Mouse (Mus musculus) neural tube, embryonic 11.5 days (tissue): ENCODE data around the gene Kcnq1. TPM values are rescaled to one million over a fixed set of nuclear protein-coding genes. Genes with fewer than 3 reads are reported as not detected.

Source experiments
- ATAC-seq: fragments of 200-750 bp; cut with Nextera tagmentation; 2 replicates; pipeline ENCODE4 v1.8.0; 2017; ENCODE audit warnings: moderate number of reproducible peaks, mild to moderate bottlenecking, moderate TSS enrichment, moderate library complexity; ENCODE audit not compliant: insufficient read depth, low FRiP score, low TSS enrichment
- DNase-seq: peaks from one replicate; pipeline ENCODE4 v3.0.0-alpha.2; 2015; ENCODE audit warnings: low spot score
- H3K27ac ChIP-seq: fragments of 300-500 bp; sonication (generic); 2 replicates; pipeline ENCODE4 v1.5.1; 2014; ENCODE audit warnings: low read depth, mild to moderate bottlenecking, low read length
- H3K27me3 ChIP-seq: fragments of 300-500 bp; sonication (generic); 2 replicates; pipeline ENCODE4 v1.6.1; 2014; ENCODE audit warnings: mild to moderate bottlenecking, low read length, mixed read lengths; ENCODE audit not compliant: control insufficient read depth, insufficient read depth
- H3K36me3 ChIP-seq: fragments of 300-500 bp; sonication (generic); 2 replicates; pipeline ENCODE4 v1.6.1; 2014; ENCODE audit warnings: mild to moderate bottlenecking, low read length, moderate library complexity, mixed read lengths; ENCODE audit not compliant: control insufficient read depth, insufficient read depth
- H3K4me1 ChIP-seq: fragments of 300-500 bp; sonication (generic); 2 replicates; pipeline ENCODE4 v1.6.1; 2014; ENCODE audit warnings: low read length, mixed read lengths; ENCODE audit not compliant: control insufficient read depth, insufficient read depth
- H3K4me2 ChIP-seq: fragments of 300-500 bp; sonication (generic); 2 replicates; pipeline ENCODE4 v1.6.1; 2014; ENCODE audit warnings: low read depth, mild to moderate bottlenecking, moderate library complexity
- H3K4me3 ChIP-seq: fragments of 300-500 bp; sonication (generic); 2 replicates; pipeline ENCODE4 v1.5.1; 2014; ENCODE audit warnings: low read depth, low read length
- H3K9ac ChIP-seq: fragments of 300-500 bp; sonication (generic); 2 replicates; pipeline ENCODE4 v1.6.1; 2014; ENCODE audit warnings: mild to moderate bottlenecking, low read length
- H3K9me3 ChIP-seq: fragments of 300-500 bp; sonication (generic); 2 replicates; pipeline ENCODE4 v1.6.1; 2016; ENCODE audit warnings: low read length; ENCODE audit not compliant: control insufficient read depth
- WGBS: fragments of 180-500 bp; shearing (Covaris S2); extraction: QIAGEN DNeasy Blood & Tissue Kit; methylation state at CpG from one replicate; pipeline ENCODE4 v1.1.7; 2014; 5-methylcytosine and 5-hydroxymethylcytosine counted together
- polyA plus RNA-seq: library from polyadenylated mRNA; unstranded; fragments of >200 nt; fragmentation: Nextera tagmentation; extraction: Ambion mirVana; gene quantifications from 2 replicates; pipeline ENCODE4 v1.2.1, GENCODE M21; 2014

The Kcnq1 gene
- polyA plus RNA-seq, 1 experiment from 2014 or later: 1.7 TPM

DNA sequence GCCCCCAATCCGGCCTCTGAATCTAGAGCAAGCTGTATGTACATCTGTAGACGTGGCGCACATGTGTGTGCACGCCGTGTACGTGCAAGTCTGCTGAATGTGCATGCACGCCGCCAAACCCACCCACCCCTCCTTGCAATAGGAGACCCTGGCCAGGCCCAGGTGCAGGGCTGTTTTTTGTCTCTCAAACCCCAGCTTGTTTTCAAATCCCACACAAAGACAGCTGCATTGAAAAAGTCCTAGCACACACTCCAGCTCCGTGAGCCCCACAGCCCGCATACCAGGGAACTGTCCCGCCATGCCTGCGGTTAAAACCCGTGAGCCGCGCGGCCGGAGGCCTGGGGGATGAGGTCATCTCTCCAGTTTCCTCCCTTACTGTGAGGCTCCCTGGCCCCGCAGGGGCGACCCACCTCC, 48.3 kb downstream of the Kcnq1 start:
- Histone ChIP-seq H3K36me3 (no peaks in the 10 kb centered on the region), H3K4me3 (no peak overlapping the region), H3K9me3 (no peaks in the 10 kb centered on the region), H3K4me1 (peaks cover 10% of the 10 kb centered on the region), H3K9ac (0 out of 2 replicates have a peak overlapping the region, but pooled peaks have one; percentile 23), H3K27ac (no peak overlapping the region), H3K4me2 (no peak overlapping the region; the same call in 1 of the 2 replicates), H3K27me3 (no peaks in the 10 kb centered on the region)
- peak; percentile 55 for DNase-seq
- ATAC-seq: 0 out of 2 replicates have a peak, but pooled peaks have one; percentile 14
- 26% methylated on average over 19 of the region's 19 CpGs for WGBS

DNA sequence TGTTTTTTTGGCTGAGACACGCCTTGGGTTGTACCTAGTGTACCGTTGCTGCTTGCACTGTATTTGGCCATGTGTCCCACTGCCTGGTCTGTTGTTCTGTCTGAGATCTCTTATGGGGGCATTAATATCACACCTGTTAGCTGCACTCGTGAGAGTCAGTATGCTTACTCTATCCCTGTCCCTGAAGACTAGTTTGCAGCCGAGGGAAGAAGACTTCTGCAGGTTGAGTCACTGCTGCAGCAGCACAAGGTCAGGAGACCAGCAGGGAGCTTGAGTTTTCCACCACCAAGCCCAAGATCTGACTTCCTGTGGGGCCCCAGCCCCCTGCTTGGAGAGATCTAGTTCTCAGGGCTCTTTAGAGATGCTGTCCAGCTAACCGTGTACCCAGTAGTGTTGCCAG, 49.1 kb downstream of the Kcnq1 start:
- DNase-seq (no peak), ATAC-seq (no peak)
- Histone ChIP-seq H3K4me1 (peaks cover 13% of the 10 kb centered on the region), H3K27me3 (no peaks in the 10 kb centered on the region), H3K4me3 (no peak overlapping the region), H3K9me3 (no peaks in the 10 kb centered on the region), H3K36me3 (no peaks in the 10 kb centered on the region), H3K9ac (no peak overlapping the region), H3K4me2 (no peak overlapping the region), H3K27ac (no peak overlapping the region)
- 59% methylated on average over 5 of the region's 5 CpGs for WGBS

DNA sequence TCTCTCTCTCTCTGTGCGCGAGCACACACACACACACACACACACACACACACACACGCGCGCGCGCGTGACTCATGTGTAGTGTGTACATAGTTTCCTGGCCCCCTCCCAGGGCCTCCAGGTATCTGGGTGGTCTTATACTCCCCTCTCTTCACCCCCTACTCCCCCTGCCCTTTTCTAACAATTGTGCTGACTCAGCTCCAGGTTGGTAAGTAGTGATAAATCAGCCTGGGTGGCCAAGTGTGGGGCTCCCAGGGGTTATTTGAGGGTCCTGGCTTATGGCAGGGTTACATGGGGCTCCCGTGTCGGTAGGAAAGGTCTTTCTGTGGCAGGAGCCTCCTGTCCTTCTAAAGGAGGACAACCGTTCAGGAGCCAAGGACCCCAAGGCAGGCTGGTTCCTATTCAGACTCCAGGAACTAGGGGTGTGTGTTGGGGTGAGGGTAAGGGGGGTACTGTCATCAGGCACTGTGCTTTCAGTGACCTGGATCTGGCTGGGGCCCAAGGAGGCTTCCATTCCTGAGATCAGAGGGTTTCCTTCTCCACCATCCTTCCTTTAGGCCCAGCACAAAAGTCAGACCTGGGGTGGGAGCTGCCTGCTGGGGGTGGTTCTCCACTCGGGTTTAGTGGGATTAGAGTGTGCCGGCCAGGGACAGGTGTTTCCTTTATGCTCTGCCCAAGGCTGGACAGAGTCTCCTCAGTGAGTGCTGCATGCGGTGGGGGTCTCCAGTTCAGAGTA, 52.7 kb downstream of the Kcnq1 start:
- Histone ChIP-seq H3K36me3 (no peaks in the 10 kb centered on the region), H3K9ac (no peak overlapping the region), H3K4me2 (no peak overlapping the region), H3K9me3 (no peaks in the 10 kb centered on the region), H3K4me3 (no peak overlapping the region), H3K27ac (no peak overlapping the region), H3K27me3 (no peaks in the 10 kb centered on the region), H3K4me1 (peaks cover 13% of the 10 kb centered on the region)
- WGBS: 76% methylated on average over 13 of the region's 14 CpGs
- ATAC-seq (no peak), DNase-seq (no peak)

DNA sequence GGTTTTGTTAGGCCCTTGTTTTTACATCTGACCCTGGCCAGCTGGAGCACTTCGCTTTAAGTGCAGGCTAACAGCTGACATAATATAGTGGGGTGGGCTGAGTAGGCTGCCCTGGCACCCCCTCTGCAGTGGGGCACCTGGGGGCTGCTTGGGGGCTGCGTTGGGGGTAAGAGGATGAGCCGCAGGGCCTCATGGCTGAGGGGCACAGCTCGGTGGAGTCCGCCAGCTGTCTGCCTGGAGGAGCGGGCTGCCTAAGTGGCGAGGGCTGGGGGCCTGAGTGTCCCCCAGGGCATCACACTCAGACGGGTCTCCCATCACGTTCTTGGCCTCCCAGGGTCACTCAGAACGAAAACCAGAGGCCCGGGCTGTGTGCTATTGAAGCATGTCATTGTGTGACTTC, 53.3 kb downstream of the Kcnq1 start:
- peak; percentile 60; the same call in 1 of the 2 replicates for ATAC-seq
- H3K27me3 ChIP-seq: no peaks in the 10 kb centered on the region
- H3K36me3 ChIP-seq: no peaks in the 10 kb centered on the region
- WGBS: 49% methylated on average over 11 of the region's 11 CpGs
- H3K4me1 ChIP-seq: peaks cover 10% of the 10 kb centered on the region
- no peak overlapping the region for H3K4me2 ChIP-seq
- no peak overlapping the region for H3K9ac ChIP-seq
- DNase-seq: no peak
- H3K4me3 ChIP-seq: no peak overlapping the region
- H3K27ac ChIP-seq: no peak overlapping the region
- H3K9me3 ChIP-seq: no peaks in the 10 kb centered on the region

DNA sequence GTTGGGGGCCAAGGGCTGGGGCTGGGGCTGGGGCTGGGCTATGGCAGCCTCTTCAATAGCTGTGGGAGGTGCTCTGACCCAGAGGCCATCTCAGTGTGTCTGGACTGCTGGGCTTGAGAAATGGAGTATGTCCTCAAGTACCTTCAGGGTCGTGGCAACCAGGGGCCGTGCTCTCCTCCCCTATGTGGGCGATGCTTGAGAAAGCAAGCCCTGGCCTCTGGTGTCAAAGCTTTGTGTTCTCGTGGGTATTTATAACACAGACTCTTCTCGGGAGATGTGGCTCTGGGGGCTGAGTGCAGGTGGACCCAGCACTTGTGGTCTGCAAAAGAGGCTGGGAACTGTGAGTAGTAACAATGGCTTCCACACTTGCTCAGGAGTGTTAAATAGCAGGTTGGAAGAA, 53.9 kb downstream of the Kcnq1 start:
- Histone ChIP-seq H3K27me3 (no peaks in the 10 kb centered on the region), H3K36me3 (no peaks in the 10 kb centered on the region), H3K4me1 (peaks cover 6% of the 10 kb centered on the region), H3K9me3 (no peaks in the 10 kb centered on the region), H3K27ac (0 out of 2 replicates have a peak overlapping the region, but pooled peaks have one; percentile 10), H3K4me3 (no peak overlapping the region), H3K4me2 (no peak overlapping the region), H3K9ac (no peak overlapping the region)
- WGBS: 62% methylated on average over 5 of the region's 5 CpGs
- DNase-seq (no peak), ATAC-seq (no peak)

DNA sequence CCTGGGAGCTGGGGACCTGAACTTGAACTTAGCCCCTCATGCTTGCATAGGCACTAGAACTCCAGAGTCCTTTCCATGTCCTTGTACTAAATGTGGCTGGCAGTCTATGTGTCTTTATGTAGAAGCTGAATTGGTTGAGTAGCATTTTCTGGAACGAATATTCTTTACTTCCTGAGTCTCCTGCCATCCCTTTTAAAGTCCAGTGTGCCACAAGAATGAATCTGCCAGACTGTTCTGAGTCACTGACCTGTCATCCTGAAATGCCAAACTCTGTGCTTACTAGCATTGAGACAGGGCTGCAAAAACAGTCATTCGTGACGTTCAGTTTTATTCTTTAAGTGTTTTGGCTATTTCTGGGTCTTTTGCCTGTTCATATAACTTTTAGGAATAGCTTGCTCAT, 55.9 kb downstream of the Kcnq1 start:
- Histone ChIP-seq H3K4me1 (peaks cover 5% of the 10 kb centered on the region; the same call in 1 of the 2 replicates), H3K9me3 (no peaks in the 10 kb centered on the region), H3K27me3 (no peaks in the 10 kb centered on the region), H3K27ac (no peak overlapping the region), H3K4me2 (no peak overlapping the region), H3K36me3 (no peaks in the 10 kb centered on the region), H3K9ac (no peak overlapping the region), H3K4me3 (no peak overlapping the region)
- ATAC-seq (no peak), DNase-seq (no peak)
- WGBS: 89% methylated on average over 3 of the region's 3 CpGs

DNA sequence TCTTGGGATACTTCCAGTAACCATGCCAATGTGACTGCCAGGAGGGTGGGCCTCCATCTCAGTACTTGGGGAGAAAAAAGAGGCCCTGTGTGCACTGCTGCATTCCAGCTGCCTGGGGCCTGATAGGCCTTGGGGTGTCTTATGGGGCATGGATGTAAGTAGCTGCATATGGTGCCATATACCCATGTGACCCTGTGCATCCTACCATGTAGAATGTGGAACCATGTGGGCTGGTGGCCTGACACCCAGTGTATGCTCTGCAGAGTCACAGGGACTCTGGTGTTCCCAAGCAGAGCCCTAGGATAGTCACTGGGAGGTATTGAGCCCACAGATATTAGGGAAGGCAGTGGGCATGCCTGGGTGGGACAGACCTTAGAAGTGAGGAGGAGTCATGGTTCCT, 57.9 kb downstream of the Kcnq1 start:
- ATAC-seq: no peak
- Histone ChIP-seq H3K4me1 (peaks cover 5% of the 10 kb centered on the region; the same call in 1 of the 2 replicates), H3K4me3 (no peak overlapping the region), H3K9me3 (no peaks in the 10 kb centered on the region), H3K27ac (no peak overlapping the region), H3K9ac (no peak overlapping the region), H3K4me2 (no peak overlapping the region), H3K27me3 (no peaks in the 10 kb centered on the region), H3K36me3 (no peaks in the 10 kb centered on the region)
- DNase-seq: no peak

DNA sequence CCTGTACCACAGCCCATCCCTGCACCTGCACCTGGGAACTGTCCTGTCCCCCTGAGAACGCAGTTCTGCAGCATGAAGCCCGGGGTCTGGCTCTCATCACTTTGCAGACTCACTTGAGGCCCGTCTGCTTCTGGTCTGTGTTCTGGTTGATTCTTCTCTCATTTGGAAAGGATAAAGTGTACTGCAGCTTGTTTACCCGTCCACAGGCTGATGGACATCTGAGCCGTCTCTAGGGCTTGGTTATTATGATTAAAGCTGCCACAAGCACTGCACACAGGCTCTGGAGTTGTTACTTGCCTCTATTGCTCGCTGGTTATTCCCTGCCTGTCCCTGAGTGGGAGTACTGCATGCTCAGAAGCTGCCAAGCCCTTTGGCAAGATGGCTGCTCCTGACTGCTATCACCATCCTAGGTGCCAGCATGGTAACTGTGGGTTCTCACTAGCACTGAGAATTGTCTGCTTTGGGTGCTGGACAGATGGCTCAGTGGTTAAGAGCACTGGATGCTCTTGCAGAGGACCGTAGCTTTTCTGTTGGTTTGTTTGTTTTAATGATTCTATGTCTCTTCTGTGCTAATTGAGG, 59.6 kb downstream of the Kcnq1 start:
- Histone ChIP-seq H3K4me3 (no peak overlapping the region), H3K27me3 (no peaks in the 10 kb centered on the region), H3K4me2 (no peak overlapping the region), H3K4me1 (no peaks in the 10 kb centered on the region), H3K36me3 (no peaks in the 10 kb centered on the region), H3K9me3 (no peaks in the 10 kb centered on the region), H3K27ac (no peak overlapping the region), H3K9ac (no peak overlapping the region)
- no peak for ATAC-seq
- 79% methylated on average over 7 of the region's 7 CpGs for WGBS
- no peak for DNase-seq

DNA sequence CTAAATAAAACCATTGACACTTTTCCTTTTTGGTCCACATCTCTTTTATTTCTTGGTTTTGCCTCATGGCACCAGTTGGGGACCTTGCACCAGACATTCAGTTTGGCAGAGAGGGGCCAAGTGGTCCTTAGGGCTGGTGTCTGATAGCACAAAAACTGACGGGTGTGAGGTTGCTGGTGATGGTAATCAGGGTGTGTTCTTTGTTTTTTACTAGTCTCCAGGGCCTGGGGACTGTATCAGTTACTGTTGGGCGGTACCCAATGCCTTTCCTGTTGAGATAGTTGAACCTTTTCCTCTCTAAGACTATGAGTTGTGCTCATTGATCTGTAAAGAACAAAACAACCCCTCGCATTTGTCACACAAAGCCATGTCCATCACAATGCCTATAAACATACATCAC, 61.1 kb downstream of the Kcnq1 start:
- ATAC-seq (no peak), DNase-seq (no peak)
- Histone ChIP-seq H3K4me1 (no peaks in the 10 kb centered on the region), H3K27me3 (no peaks in the 10 kb centered on the region), H3K27ac (no peak overlapping the region), H3K9me3 (no peaks in the 10 kb centered on the region), H3K9ac (no peak overlapping the region), H3K4me3 (no peak overlapping the region), H3K36me3 (no peaks in the 10 kb centered on the region), H3K4me2 (no peak overlapping the region)
- WGBS: 81% methylated on average over 3 of the region's 3 CpGs
